Mouse (Mus musculus) spleen, postnatal 36 days (tissue): ENCODE results near the gene Tmem200c.

Experiments
- DNase-seq, 2 experiments: peaks; one replicate each; pipeline ENCODE4 v3.0.0; 2022; ENCODE audit warnings: low spot score in 2 of 2, mixed read lengths in 1 of 2

The Tmem200c gene

GRCm38 (mm10) chr17:68826323-68826722, at the start of gene Tmem200c:
TSS of gene Tmem200c (plus strand) at chr17:68826623.
- no peak for DNase-seq

GRCm38 (mm10) chr17:68793741-68794140, 32.7 kb upstream of the Tmem200c start:
- no peak for DNase-seq

- DNase-seq: no peak
These were observed 10.2 kb downstream of the Tmem200c start for GRCm38 (mm10) chr17:68836655-68837012.

GRCm38 (mm10) chr17:68837013-68837858, 10.8 kb downstream of the Tmem200c start:
- DNase-seq: no peak

GRCm38 (mm10) chr17:68837859-68838194, 11.4 kb downstream of the Tmem200c start:
- no peak for DNase-seq

GRCm38 (mm10) chr17:68839888-68840571, 13.6 kb downstream of the Tmem200c start:
- no peak for DNase-seq

GRCm38 (mm10) chr17:68840572-68840939, 14.1 kb downstream of the Tmem200c start:
- DNase-seq: no peak

GRCm38 (mm10) chr17:68841097-68841891, 14.9 kb downstream of the Tmem200c start:
- no peak for DNase-seq

- DNase-seq: no peak
These were observed 15.4 kb downstream of the Tmem200c start for GRCm38 (mm10) chr17:68841892-68842252.

- DNase-seq: no peak
These were observed 19.5 kb downstream of the Tmem200c start for GRCm38 (mm10) chr17:68845931-68846330.

GRCm38 (mm10) chr17:68848739-68849138, 22.3 kb downstream of the Tmem200c start:
- DNase-seq: no peak

- DNase-seq: no peak
These were observed 25.9 kb downstream of the Tmem200c start for GRCm38 (mm10) chr17:68852171-68852966.

GRCm38 (mm10) chr17:68864175-68864574, 37.8 kb downstream of the Tmem200c start:
- no peak for DNase-seq

- no peak for DNase-seq
These were observed 42.0 kb downstream of the Tmem200c start for GRCm38 (mm10) chr17:68868439-68868838.

GRCm38 (mm10) chr17:68874021-68874420, 47.6 kb downstream of the Tmem200c start:
- no peak for DNase-seq

- DNase-seq: no peak
These were observed 48.8 kb downstream of the Tmem200c start for GRCm38 (mm10) chr17:68875251-68875650.

GRCm38 (mm10) chr17:68875917-68876495, 49.6 kb downstream of the Tmem200c start:
- no peak for DNase-seq

GRCm38 (mm10) chr17:68881725-68882524, 55.5 kb downstream of the Tmem200c start:
- DNase-seq: no peak

- no peak for DNase-seq
These were observed 57.2 kb downstream of the Tmem200c start for GRCm38 (mm10) chr17:68883474-68884083.

GRCm38 (mm10) chr17:68890672-68891071, 64.2 kb downstream of the Tmem200c start:
- DNase-seq: no peak
